Mouse (Mus musculus) limb, embryonic 15.5 days (tissue): ENCODE data around the gene Hoxc8. TPM values are rescaled to one million over a fixed set of nuclear protein-coding genes. Genes with fewer than 3 reads are reported as not detected.

Experiments used
- ATAC-seq: fragments of 200-750 bp; cut with Nextera tagmentation; 2 replicates; pipeline ENCODE4 v1.8.0; 2017; ENCODE audit warnings: low read depth, moderate TSS enrichment; ENCODE audit not compliant: insufficient number of reproducible peaks, low FRiP score, low TSS enrichment
- H3K27ac ChIP-seq: fragments of 300-500 bp; sonication (generic); 2 replicates; pipeline ENCODE4 v1.5.1; 2015; ENCODE audit warnings: moderate library complexity, mild to moderate bottlenecking, inconsistent platforms
- H3K27me3 ChIP-seq: fragments of 300-500 bp; sonication (generic); 2 replicates; pipeline ENCODE4 v1.6.1; 2015; ENCODE audit warnings: inconsistent platforms
- H3K36me3 ChIP-seq: fragments of 300-500 bp; sonication (generic); 2 replicates; pipeline ENCODE4 v1.6.1; 2015; ENCODE audit warnings: inconsistent platforms
- H3K4me1 ChIP-seq: fragments of 300-500 bp; sonication (generic); 2 replicates; pipeline ENCODE4 v1.6.1; 2015; ENCODE audit warnings: inconsistent platforms
- H3K4me2 ChIP-seq: fragments of 300-500 bp; sonication (generic); 2 replicates; pipeline ENCODE4 v1.6.1; 2015; ENCODE audit warnings: mild to moderate bottlenecking, inconsistent platforms
- H3K4me3 ChIP-seq: fragments of 300-500 bp; sonication (generic); 2 replicates; pipeline ENCODE4 v1.5.1; 2015; ENCODE audit warnings: mild to moderate bottlenecking, inconsistent platforms
- H3K9ac ChIP-seq: fragments of 300-500 bp; sonication (generic); 2 replicates; pipeline ENCODE4 v1.6.1; 2015; ENCODE audit warnings: inconsistent platforms
- H3K9me3 ChIP-seq: fragments of 300-500 bp; sonication (generic); 2 replicates; pipeline ENCODE4 v1.6.1; 2016; ENCODE audit warnings: inconsistent platforms
- WGBS: fragments of 180-500 bp; shearing (Covaris S2); methylation state at CpG from one replicate; pipeline ENCODE4 v1.1.7; 2015; 5-methylcytosine and 5-hydroxymethylcytosine counted together
- polyA plus RNA-seq: library from polyadenylated mRNA; unstranded; fragments of >200 nt; fragmentation: Nextera tagmentation; extraction: Ambion mirVana; gene quantifications from 2 replicates; pipeline ENCODE4 v1.2.1, GENCODE M21; 2015

Hoxc8 gene
- polyA plus RNA-seq, 1 experiment from 2014 or later: 3.0 TPM

GRCm38 (mm10) chr15:103015009-103015399 lies 24.6 kb downstream of the Hoxc8 start:
- WGBS: 4% methylated on average over 26 of the region's 28 CpGs
- H3K36me3 ChIP-seq: no peaks in the 10 kb centered on the region
- H3K9me3 ChIP-seq: no peaks in the 10 kb centered on the region
- peak overlapping the region; percentile 36 for H3K4me3 ChIP-seq
- peaks cover 97% of the 10 kb centered on the region for H3K27me3 ChIP-seq
- no peak overlapping the region for H3K9ac ChIP-seq
- peak overlapping the region; percentile 14 for H3K27ac ChIP-seq
- H3K4me1 ChIP-seq: peaks cover 43% of the 10 kb centered on the region
- peak overlapping the region; percentile 69 for H3K4me2 ChIP-seq
- no peak for ATAC-seq

GRCm38 (mm10) chr15:103015406-103016166 lies 25.2 kb downstream of the Hoxc8 start:
- Histone ChIP-seq H3K4me3 (no peak overlapping the region), H3K4me1 (peaks cover 37% of the 10 kb centered on the region), H3K4me2 (peak overlapping the region; percentile 69; the same call in 1 of the 2 replicates), H3K9me3 (no peaks in the 10 kb centered on the region), H3K27me3 (peaks cover 97% of the 10 kb centered on the region), H3K36me3 (no peaks in the 10 kb centered on the region), H3K27ac (no peak overlapping the region), H3K9ac (no peak overlapping the region)
- ATAC-seq: no peak
- 13% methylated on average over 19 of the region's 19 CpGs for WGBS

GRCm38 (mm10) chr15:103018636-103019035 lies 28.2 kb downstream of the Hoxc8 start, which contains the start of gene Hoxc4:
Gene Hoxc4, plus strand, starts transcription at chr15:103018934.
- H3K9ac ChIP-seq: no peak within 1 kb of the TSS
- peaks cover 22% of the 10 kb centered on the region for H3K4me1 ChIP-seq
- H3K4me2 ChIP-seq: no peak within 1 kb of the TSS
- H3K36me3 ChIP-seq: no peaks in the 10 kb centered on the region
- H3K27ac ChIP-seq: no peak within 1 kb of the TSS
- 24% methylated on average over 9 of the region's 9 CpGs for WGBS
- no peak for ATAC-seq
- H3K4me3 ChIP-seq: no peak within 1 kb of the TSS
- H3K9me3 ChIP-seq: no peaks in the 10 kb centered on the region
- peaks cover 97% of the 10 kb centered on the region for H3K27me3 ChIP-seq

DNA sequence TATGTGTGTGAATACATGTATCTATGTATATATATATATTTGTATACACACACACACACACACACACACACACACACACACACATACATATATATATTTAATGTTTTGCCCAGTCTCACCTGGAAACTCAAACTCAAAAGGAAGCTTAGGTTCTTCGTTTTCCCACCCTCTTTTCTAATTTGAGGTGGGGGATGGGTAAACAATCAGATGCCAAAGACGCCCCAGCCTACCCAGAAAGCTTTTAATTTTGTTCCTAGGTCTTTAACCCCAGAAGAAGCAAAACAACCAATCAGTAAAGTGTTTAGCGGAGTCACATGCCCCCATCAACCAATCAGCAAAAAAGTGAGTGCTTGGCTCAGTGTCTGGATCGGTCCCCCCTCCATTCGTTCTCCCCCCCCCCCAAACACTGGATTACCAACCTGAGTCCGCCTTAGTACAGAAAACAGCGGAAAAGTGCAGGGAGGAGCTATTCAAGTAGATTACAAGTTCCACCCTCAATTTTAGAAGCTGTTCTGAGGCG lies 30.6 kb downstream of the Hoxc8 start:
- Histone ChIP-seq H3K4me2 (no peak overlapping the region), H3K27ac (no peak overlapping the region), H3K4me1 (0 out of 2 replicates have a peak, but pooled peaks cover under 1% of the 10 kb centered on the region), H3K9me3 (no peaks in the 10 kb centered on the region), H3K4me3 (no peak overlapping the region), H3K36me3 (no peaks in the 10 kb centered on the region), H3K9ac (no peak overlapping the region), H3K27me3 (peaks cover 97% of the 10 kb centered on the region)
- WGBS: 12% methylated on average over 8 of the region's 8 CpGs
- no peak for ATAC-seq

DNA sequence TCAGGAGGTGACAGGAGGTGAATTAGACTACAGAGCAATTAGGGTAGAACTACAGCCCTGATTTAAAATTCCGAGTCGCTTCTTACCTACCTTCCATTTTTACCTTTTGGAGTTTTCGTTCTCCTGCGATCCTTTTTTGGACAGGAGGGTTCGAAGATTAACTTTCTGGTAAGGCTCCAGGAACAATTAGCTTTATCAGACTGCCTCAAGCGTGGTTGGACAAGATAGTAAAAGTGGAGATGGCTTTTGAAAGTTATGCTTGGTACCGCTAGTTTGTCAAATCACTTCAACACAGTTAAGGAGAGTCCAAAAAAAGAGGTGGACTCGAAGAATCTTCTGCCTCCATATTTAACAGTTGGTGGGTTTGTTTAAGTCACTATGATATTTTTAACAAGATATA lies 31.1 kb downstream of the Hoxc8 start:
- no peak overlapping the region for H3K4me2 ChIP-seq
- peaks cover 97% of the 10 kb centered on the region for H3K27me3 ChIP-seq
- no peak overlapping the region for H3K4me3 ChIP-seq
- no peaks in the 10 kb centered on the region for H3K4me1 ChIP-seq
- 22% methylated on average over 8 of the region's 8 CpGs for WGBS
- ATAC-seq: no peak
- no peak overlapping the region for H3K9ac ChIP-seq
- no peaks in the 10 kb centered on the region for H3K9me3 ChIP-seq
- H3K27ac ChIP-seq: no peak overlapping the region
- H3K36me3 ChIP-seq: no peaks in the 10 kb centered on the region

DNA sequence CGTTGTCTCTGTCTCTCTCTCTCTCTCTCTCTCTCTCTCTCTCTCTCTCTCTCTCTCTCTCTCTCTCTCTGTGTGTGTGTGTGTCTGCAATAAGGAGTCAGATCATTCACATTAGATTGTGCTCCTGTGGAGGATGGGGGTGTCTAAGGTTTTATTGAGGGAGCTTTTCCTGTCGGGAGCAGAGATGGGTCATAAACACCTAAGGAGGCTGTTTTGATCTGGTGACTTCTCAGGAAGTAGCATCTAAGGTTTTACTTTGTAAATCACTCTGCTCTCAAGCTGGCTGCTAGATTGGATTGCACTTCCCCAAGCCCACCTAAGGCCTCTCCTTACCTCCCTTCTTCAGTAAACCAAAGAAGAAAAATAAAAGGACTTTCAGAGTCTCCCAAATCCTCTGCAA lies 33.7 kb downstream of the Hoxc8 start:
- Histone ChIP-seq H3K9ac (no peak overlapping the region), H3K4me3 (no peak overlapping the region), H3K4me2 (no peak overlapping the region), H3K27ac (no peak overlapping the region), H3K27me3 (peaks cover 97% of the 10 kb centered on the region), H3K4me1 (peaks cover 10% of the 10 kb centered on the region; the same call in 1 of the 2 replicates), H3K9me3 (no peaks in the 10 kb centered on the region), H3K36me3 (no peaks in the 10 kb centered on the region)
- WGBS: 14% methylated on average over 2 of the region's 2 CpGs
- ATAC-seq: no peak

- no peak overlapping the region for H3K9ac ChIP-seq
- peak overlapping the region; percentile 20; the same call in 1 of the 2 replicates for H3K4me2 ChIP-seq
- H3K27ac ChIP-seq: no peak overlapping the region
- H3K9me3 ChIP-seq: no peaks in the 10 kb centered on the region
- H3K4me1 ChIP-seq: peaks cover 11% of the 10 kb centered on the region
- peaks cover 93% of the 10 kb centered on the region for H3K27me3 ChIP-seq
- ATAC-seq: no peak
- H3K4me3 ChIP-seq: 0 out of 2 replicates have a peak overlapping the region, but pooled peaks have one; percentile 8
- no peaks in the 10 kb centered on the region for H3K36me3 ChIP-seq
- 8% methylated on average over 43 of the region's 43 CpGs for WGBS
Observed at GRCm38 (mm10) chr15:103027266-103028235, 37.1 kb downstream of the Hoxc8 start.

DNA sequence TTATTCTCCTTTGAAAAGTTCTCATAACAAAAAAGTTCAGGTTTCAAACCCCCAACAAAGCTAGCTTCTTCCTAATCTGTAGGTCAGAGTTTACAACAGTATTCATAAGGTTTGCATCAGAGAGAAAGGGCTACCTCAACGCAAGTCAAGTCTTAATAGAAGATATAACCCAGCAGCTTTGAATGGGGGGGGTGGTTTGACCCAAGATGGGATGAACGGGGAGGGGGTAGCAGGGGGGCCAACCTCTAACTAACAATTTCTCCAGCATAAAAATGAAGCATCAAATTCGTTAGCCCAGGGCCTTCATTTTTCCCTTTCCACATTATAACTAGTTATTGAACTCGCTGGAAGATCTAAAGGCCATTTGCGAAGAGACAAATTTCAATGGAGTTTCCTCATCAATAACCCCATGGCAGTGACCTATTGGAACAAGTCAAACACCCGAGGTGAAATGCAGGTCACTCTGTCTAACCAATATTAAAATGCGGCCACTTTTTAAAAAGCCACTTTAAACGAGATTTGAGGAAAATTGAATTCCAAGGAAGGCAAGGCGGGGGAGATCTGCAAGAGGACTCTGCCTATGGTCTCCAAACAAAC lies 38.6 kb downstream of the Hoxc8 start:
- WGBS: 38% methylated on average over 9 of the region's 9 CpGs
- H3K4me2 ChIP-seq: no peak overlapping the region
- H3K36me3 ChIP-seq: no peaks in the 10 kb centered on the region
- H3K4me3 ChIP-seq: no peak overlapping the region
- H3K27me3 ChIP-seq: peaks cover 90% of the 10 kb centered on the region
- ATAC-seq: no peak
- no peak overlapping the region for H3K27ac ChIP-seq
- H3K9ac ChIP-seq: no peak overlapping the region
- H3K4me1 ChIP-seq: peaks cover 16% of the 10 kb centered on the region
- H3K9me3 ChIP-seq: no peaks in the 10 kb centered on the region

- 26% methylated on average over 8 of the region's 8 CpGs for WGBS
Observed at GRCm38 (mm10) chr15:103030142-103030541, 39.7 kb downstream of the Hoxc8 start.

DNA sequence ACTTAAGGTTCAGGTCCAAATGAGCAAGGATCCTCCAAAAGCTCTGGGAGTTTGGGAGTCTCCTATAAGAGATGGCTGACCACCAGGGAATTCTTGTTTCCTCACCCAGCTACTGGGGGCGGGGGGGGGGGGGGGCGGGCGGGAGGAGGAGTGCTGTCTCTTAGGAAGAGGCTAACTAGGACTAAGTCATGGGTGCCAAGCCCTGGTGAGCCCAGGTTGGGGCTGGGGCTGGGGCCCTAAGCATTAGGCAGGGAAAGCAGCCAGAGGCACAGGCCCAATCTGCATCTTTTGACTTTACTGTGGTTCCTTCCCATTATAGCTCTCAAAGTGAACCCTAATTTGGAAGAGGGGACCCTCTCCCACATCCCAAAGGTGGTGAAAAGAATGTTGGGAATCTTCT lies 41.8 kb downstream of the Hoxc8 start:
- Histone ChIP-seq H3K4me2 (no peak overlapping the region), H3K36me3 (no peaks in the 10 kb centered on the region), H3K4me3 (no peak overlapping the region), H3K27ac (no peak overlapping the region), H3K9me3 (no peaks in the 10 kb centered on the region), H3K4me1 (peaks cover 26% of the 10 kb centered on the region), H3K27me3 (peaks cover 90% of the 10 kb centered on the region), H3K9ac (no peak overlapping the region)
- no CpG with 5 or more reads among the region's 3 CpGs for WGBS
- ATAC-seq: no peak

More at GRCm38 (mm10) chr15:103030142-103030541, 39.7 kb downstream of the Hoxc8 start:
- Histone ChIP-seq H3K9me3 (no peaks in the 10 kb centered on the region), H3K4me3 (no peak overlapping the region), H3K9ac (no peak overlapping the region), H3K4me1 (peaks cover 27% of the 10 kb centered on the region), H3K27me3 (peaks cover 90% of the 10 kb centered on the region), H3K4me2 (no peak overlapping the region), H3K27ac (no peak overlapping the region), H3K36me3 (no peaks in the 10 kb centered on the region)
- no peak for ATAC-seq
